ENCODE assay signal across 8 mouse cellular contexts in the genomic region with DNA sequence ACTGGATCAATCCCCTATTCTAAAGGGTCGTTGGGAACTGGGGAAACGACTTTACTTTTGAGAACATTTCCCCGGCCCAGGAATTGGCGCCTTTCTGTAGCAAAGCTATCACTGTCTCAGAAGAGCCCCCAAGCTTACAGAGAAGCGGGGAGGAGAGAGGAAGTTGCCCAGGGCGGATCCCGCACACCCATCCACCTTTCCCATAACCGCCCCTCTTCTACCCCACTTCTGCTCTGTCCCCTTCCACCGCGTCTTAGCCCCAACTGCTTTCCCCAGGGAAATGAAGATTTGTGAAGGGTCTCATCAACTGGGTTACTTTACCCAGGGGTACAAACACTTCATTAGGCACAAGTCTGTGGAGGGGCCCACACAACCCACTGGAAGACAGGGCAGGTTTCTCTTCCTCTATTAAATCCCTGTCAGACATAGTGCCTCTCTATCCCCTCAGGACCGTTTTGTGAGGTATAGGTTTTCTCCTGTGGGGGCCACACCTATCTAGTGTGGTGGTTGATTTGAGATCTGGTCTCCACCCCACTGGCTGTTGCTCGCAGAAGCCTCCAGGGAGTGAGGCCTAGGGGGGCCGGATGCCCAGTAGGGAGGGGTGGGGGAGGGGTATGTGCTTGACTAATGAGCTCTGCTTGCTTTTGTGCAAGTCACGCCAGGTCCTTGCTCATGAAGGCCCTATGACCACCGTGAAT. TPM values are rescaled to one million over a fixed set of nuclear protein-coding genes. Genes with fewer than 3 reads are reported as not detected.
DNase-seq lines count a peak whose midpoint lies in the region.

No protein-coding gene starts in this region.

- DNase-seq in cerebellum, postnatal 25 days = peak; percentile 9
- DNase-seq in cerebellum, postnatal 4 days (ENCODE audit: low spot score in 2 of 2) = no peak
- DNase-seq in c-Kit-positive CD71-positive TER-119-positive erythroid progenitor cells, embryonic 14.5 days (ENCODE audit: low spot score) = peak; percentile 52
- DNase-seq in heart, adult 8-10 months (ENCODE audit: low spot score) = peak; percentile 32
- DNase-seq in kidney, adult 9 months = peak; percentile 53
- peak; percentile 61 for DNase-seq in lung, postnatal 14 days
- DNase-seq in retina, postnatal 1 day = peak; percentile 66
- DNase-seq in layer of hippocampus, adult 8-10 months (ENCODE audit: low spot score in 2 of 2) = no peak

RNA-seq across cellular contexts. Expression of a gene that starts 0.8 kb away (rescaled TPM):
- 100 to 1,000 TPM in 2 of 4 experiments, 10 to 100 TPM in 2; 84.4 to 109 (median 102) TPM for total RNA-seq in heart, adult 8-10 months (2022)
- total RNA-seq in layer of hippocampus, adult 8-10 months (2022) = 10 to 100 TPM; 20.7 to 56.0 (median 33.5) TPM

Comparison
In these comparisons a context has a peak if more than half of its experiments do, and no peak if none do; other contexts are left out.
1. DNase-seq: peak in cerebellum, postnatal 25 days (2 of 2), c-Kit-positive CD71-positive TER-119-positive erythroid progenitor cells, embryonic 14.5 days (single experiment), heart, adult 8-10 months (single experiment), kidney, adult 9 months (single experiment), lung, postnatal 14 days (single experiment) and retina, postnatal 1 day (single experiment); none in cerebellum, postnatal 4 days (0 of 2) and layer of hippocampus, adult 8-10 months (0 of 2).